Mouse (Mus musculus): ENCODE results near the gene Bdh2.

GRCm38 (mm10) chr3:135285256-135285655, 4.2 kb downstream of the Bdh2 start:
- TF ChIP-seq CTCF (IDR thresholded peaks at IDR 0.05; ENCODE audit: low read depth) (no peak), EP300 (optimal IDR thresholded peaks at IDR 0.05) (no peak)

Data from stomach, postnatal 0 days (tissue).